Mouse (Mus musculus) spleen, embryonic (tissue): ENCODE measurements around the gene Gsc2.

Source experiments
- CTCF ChIA-PET: fragments of 350-600 bp; sonication (Branson Sonifier 250); formaldehyde crosslinking; loops from one replicate; lab custom pipeline; 2022; lab: Charles Lee

Gsc2 gene

GRCm38 (mm10) chr16:17865293-17865692, 49.6 kb downstream of the Gsc2 start:
- CTCF ChIA-PET: no interaction called here
